Mouse (Mus musculus): ENCODE results near the gene St3gal2.
"Not testable (repeated sequence)": the region's sequence is repeated elsewhere in the genome, so short reads cannot be mapped to it uniquely, and the experiment has no call there.

St3gal2 gene

GRCm38 (mm10) chr8:110996641-110997430 is 77.1 kb downstream of the St3gal2 start:
- in situ Hi-C loops (cut with MboI, MseI), result no loop called here

DNA sequence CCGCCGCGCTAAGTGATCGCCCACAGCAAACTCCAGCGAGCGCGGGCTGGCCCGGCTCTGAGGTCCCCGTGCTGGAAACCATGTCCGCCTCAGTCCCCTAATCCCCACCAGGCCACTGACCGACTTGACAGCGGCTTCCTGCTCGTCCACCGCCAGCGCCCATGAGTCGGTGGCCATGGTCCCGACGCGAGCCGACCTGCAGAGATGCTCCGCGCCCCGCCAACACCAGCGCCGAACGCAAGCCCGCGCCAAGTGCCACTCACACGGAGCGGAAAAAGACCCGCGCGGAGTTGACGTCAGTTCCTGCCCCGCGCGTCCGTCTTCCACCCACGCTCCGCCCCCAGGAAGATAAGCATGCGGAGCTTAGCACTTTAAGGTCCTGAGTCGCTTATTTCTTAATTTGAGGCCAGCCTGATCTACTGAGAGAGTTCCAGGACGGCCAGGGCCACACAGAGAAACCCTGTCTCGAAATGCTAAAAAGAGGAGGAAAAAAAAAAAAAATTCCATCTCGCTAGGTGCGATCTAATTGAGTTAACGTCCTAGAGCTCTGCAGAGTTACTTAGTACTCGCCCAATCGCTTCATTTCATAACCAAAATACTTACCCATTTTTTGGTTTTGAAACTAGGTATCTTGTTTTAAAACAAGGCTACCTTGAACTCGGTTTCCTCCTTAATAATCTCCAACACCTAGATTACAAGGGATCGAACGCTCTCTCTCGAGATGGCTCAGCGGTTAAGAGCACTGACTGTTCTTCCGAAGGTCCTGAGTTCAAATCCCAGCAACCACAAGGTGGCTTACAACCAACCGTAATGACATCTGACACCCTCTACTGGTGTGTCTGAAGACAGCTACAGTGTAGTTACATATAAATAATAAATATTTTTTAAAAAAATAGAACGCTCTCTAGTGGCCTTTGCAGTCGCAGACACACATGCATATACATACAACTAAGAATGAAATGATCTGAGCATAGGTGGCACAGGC is 78.1 kb downstream of the St3gal2 start, which contains the start of gene Ddx19a:
Ddx19a (minus strand) TSS at position 254 of the 985 bp plus-strand sequence.
- in situ Hi-C loops (cut with MboI, MseI), result no loop called here

DNA sequence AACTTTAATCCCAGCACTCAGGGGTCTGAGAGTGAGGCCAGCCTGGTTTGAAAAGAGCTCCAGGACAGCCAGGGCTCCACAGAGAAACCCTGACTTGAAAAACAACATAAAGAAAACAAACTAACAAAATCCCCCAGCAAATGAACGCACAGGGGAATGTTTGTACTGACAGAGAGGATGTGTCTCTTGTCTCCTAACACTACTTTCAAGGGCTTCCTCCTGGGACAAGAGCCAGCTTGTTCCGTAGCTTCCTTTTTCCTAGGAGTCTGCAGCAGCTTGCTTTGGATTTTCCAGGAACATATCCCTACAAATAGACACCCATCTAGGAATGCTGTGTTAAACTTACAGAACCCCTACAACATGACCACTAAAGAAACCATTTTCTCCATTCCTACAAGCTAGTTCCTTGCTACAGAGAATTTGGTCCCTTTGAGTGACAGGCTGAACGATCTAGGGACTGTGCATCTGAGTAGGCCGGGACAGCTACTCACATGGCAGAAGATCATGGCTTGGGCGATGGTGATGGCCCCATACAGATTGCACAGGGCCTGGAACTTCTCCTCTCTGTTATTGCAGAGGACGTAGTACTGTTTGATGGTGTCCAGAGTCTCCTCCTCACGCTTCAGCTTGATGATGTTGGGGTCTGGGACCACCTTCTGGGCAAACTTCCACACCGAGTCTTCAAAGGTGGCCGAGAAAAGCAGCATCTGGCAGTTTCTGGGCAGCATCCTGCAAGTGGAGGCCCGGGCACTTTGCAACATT is 90.7 kb downstream of the St3gal2 start:
- in situ Hi-C loops (cut with MboI, MseI), result not testable (repeated sequence)
